Mouse (Mus musculus) heart, adult 2 months (tissue): ENCODE measurements around the gene Noc4l. TPM values are rescaled to one million over a fixed set of nuclear protein-coding genes. Genes with fewer than 3 reads are reported as not detected.

Experiments used
- DNase-seq, 2 experiments: peaks; one replicate each; pipeline ENCODE4 v3.0.0; 2021
- H3K27ac ChIP-seq: fragments of 200-600 bp; 2 replicates; pipeline ENCODE4 v1.8.1; 2022
- H3K27me3 ChIP-seq: fragments of 200-500 bp; 2 replicates; pipeline ENCODE4 v1.6.1; 2012; ENCODE audit warnings: mild to moderate bottlenecking, low read length, inconsistent platforms, mixed read lengths; ENCODE audit not compliant: control insufficient read depth, insufficient read depth
- H3K36me3 ChIP-seq: fragments of 200-500 bp; 2 replicates; pipeline ENCODE4 v1.6.1; 2012; ENCODE audit warnings: low read length, inconsistent platforms; ENCODE audit not compliant: control insufficient read depth, insufficient read depth
- H3K4me1 ChIP-seq: fragments of 200-500 bp; 2 replicates; pipeline ENCODE4 v1.6.1; 2011; ENCODE audit warnings: low read length; ENCODE audit not compliant: control insufficient read depth, insufficient read depth
- H3K4me3 ChIP-seq: fragments of 200-600 bp; 2 replicates; pipeline ENCODE4 v1.8.1; 2022
- H3K79me2 ChIP-seq: fragments of 200-500 bp; replicated peaks from 2 replicates; pipeline ENCODE4 v1.6.1; 2012; ENCODE audit warnings: mild to moderate bottlenecking, inconsistent platforms, low read length, moderate library complexity, mixed read lengths; ENCODE audit not compliant: control insufficient read depth, insufficient read depth
- H3K9ac ChIP-seq: fragments of 200-500 bp; 2 replicates; pipeline ENCODE4 v1.6.1; 2012; ENCODE audit warnings: low read depth, mild to moderate bottlenecking, control low read depth, inconsistent platforms, low read length, mixed read lengths
- CTCF ChIP-seq: fragments of 200-600 bp; IDR thresholded peaks from 2 replicates; pipeline ENCODE4 v1.8.1; 2022; ENCODE audit warnings: antibody characterized with exemption, mild to moderate bottlenecking, moderate library complexity
- EP300 ChIP-seq: fragments of 200-500 bp; IDR thresholded peaks from 2 replicates; pipeline ENCODE4 v1.6.1; 2011; ENCODE audit warnings: low read depth, low read length, control low read depth; ENCODE audit not compliant: insufficient read depth
- POLR2A ChIP-seq: fragments of 200-500 bp; IDR thresholded peaks from 2 replicates; pipeline ENCODE4 v1.6.1; 2011; ENCODE audit warnings: mild to moderate bottlenecking, low read depth, low read length, control low read depth; ENCODE audit not compliant: insufficient read depth
- WGBS: fragments of 180-500 bp; shearing (Covaris S2); methylation state at CpG from one replicate; pipeline ENCODE4 v1.1.7; 2018; 5-methylcytosine and 5-hydroxymethylcytosine counted together
- intact Hi-C: fragments of 180-260 bp; cut with DNase I; formaldehyde crosslinking; loops from one replicate; pipeline ENCODE4 v1.15.1; 2025
- polyA plus RNA-seq: library from polyadenylated mRNA; depleted of rRNA; stranded (reverse); fragments of >200 nt; gene quantifications from 2 replicates; pipeline ENCODE4 v1.2.3, GENCODE M21; 2012
- total RNA-seq, 2 experiments: library from RNA; stranded (reverse); gene quantifications; 2 replicates each; pipeline ENCODE4 v1.2.3; 2021

The Noc4l gene
- total and polyA plus RNA-seq, 3 experiments = 12.5 to 22.1 (median 14.5) TPM

DNA sequence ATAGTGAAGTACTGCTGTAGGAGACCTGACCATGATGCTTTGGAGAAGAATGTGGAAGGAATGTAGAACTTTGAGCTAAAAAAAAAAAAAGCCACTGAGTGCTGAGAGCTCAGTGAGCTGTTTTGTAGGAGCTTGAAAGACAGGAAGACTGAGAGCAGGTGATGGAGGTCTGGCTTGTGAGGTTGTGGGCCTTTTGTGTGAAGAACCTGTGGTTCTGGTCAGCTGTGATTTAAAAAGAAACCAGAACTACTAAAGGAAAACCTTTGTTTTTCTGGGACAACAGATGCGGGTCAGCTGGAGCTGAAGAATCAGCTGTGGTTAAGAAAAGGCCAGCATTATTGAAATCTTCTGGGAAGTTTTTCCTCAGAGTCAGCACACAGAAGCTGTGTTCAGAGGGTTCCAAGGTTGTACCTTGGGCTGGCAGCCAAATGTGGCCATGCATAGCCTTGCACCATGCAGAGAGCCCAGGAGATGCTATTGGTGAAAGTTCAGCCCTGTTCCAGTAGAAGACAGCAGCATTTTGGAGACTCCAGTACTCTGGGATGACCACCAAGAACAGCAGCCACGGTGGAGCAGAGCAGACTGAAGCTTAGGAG is 23.6 kb downstream of the Noc4l start:
- DNase-seq = no peak
- WGBS = 70% methylated on average over 2 of the region's 2 CpGs
- intact Hi-C loops = loop anchor here (10.0 kb wide), 1 partner anchor 295 kb away; no protein-coding TSS in a partner anchor
- no peaks in the 10 kb centered on the region for H3K36me3 ChIP-seq
- 0 out of 2 replicates have a peak, but pooled peaks cover 3% of the 10 kb centered on the region for H3K27me3 ChIP-seq
- H3K4me1 ChIP-seq = no peaks in the 10 kb centered on the region
- TF ChIP-seq EP300 (no peak), CTCF (no peak), POLR2A (no peak)
- no peaks in the 10 kb centered on the region for H3K79me2 ChIP-seq
- no peak overlapping the region for H3K4me3 ChIP-seq
- H3K27ac ChIP-seq = no peak overlapping the region
- H3K9ac ChIP-seq = no peak overlapping the region

DNA sequence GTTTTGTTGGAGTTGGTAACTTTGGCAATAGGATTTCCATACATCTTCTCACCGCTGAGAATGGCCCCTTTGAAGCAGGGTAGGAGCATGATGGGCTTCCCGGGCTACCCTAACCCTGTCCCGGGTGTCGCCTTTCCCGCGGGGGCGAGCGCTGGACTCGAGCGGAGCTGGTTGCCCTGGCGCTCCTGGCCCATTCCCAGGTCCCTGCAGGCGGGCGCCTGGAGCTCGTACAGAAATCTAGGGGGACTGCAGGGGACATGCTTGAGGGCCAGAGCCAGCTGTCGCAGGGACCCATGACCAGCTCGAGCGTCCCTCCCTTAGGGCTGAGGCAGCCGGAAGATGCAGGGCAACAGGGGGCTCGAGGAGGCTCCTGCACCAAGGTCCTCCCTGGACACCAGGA is 25.1 kb downstream of the Noc4l start:
- H3K27ac ChIP-seq = no peak overlapping the region
- no peaks in the 10 kb centered on the region for H3K36me3 ChIP-seq
- H3K4me1 ChIP-seq = no peaks in the 10 kb centered on the region
- no peaks in the 10 kb centered on the region for H3K79me2 ChIP-seq
- TF ChIP-seq POLR2A (no peak), CTCF (no peak), EP300 (no peak)
- DNase-seq = no peak
- intact Hi-C loops = no loop called here
- 0 out of 2 replicates have a peak, but pooled peaks cover 3% of the 10 kb centered on the region for H3K27me3 ChIP-seq
- 8% methylated on average over 19 of the region's 19 CpGs for WGBS
- no peak overlapping the region for H3K4me3 ChIP-seq
- no peak overlapping the region for H3K9ac ChIP-seq

DNA sequence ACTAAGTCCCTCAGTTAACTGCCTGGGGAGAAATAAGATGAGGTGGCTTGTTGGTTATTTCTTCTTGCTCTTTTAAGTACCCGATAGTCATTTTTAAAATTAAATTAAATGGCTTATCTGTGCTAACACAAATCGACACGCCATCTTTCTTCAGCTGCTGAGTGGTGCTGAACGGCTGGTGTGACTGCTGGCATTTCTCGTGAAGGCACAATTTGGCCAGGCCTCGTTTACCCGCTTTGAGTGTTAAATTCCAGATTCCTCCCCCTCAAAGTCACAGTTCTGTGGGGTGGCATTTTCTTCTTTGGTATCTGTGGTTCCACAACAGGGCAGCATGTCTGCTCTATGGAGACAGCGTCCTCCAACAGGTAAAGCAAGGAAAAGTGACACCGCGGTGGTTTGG is 25.9 kb downstream of the Noc4l start:
- H3K27ac ChIP-seq = no peak overlapping the region
- intact Hi-C loops = no loop called here
- TF ChIP-seq POLR2A (no peak), CTCF (no peak), EP300 (no peak)
- H3K79me2 ChIP-seq = no peaks in the 10 kb centered on the region
- H3K4me3 ChIP-seq = no peak overlapping the region
- no peak for DNase-seq
- no peaks in the 10 kb centered on the region for H3K36me3 ChIP-seq
- 0 out of 2 replicates have a peak, but pooled peaks cover 3% of the 10 kb centered on the region for H3K27me3 ChIP-seq
- no peaks in the 10 kb centered on the region for H3K4me1 ChIP-seq
- WGBS = 60% methylated on average over 10 of the region's 10 CpGs
- no peak overlapping the region for H3K9ac ChIP-seq

DNA sequence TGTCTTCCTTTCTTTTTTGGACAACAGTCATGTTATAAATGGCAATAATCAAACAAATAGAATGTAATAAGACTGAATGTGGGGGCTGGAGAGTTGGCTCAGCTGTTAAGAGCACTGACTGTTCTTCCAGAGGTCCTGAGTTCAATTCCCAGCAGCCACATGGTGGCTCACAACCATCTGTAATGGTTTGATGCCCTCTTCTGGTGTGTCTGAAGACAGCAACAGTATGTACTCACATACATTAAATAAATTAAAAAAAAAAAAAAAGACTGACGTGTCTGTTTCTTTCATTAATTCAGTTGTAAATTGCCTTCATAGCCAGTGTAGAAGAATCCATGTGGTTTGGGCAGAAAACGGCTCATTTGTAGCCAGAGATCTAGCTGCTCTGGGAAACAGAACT is 28.9 kb downstream of the Noc4l start:
- H3K79me2 ChIP-seq = no peaks in the 10 kb centered on the region
- no peak for DNase-seq
- no peak overlapping the region for H3K4me3 ChIP-seq
- intact Hi-C loops = no loop called here
- no peak overlapping the region for H3K9ac ChIP-seq
- 0 out of 2 replicates have a peak, but pooled peaks cover 3% of the 10 kb centered on the region for H3K27me3 ChIP-seq
- WGBS = 72% methylated on average over 2 of the region's 2 CpGs
- H3K4me1 ChIP-seq = no peaks in the 10 kb centered on the region
- no peak overlapping the region for H3K27ac ChIP-seq
- TF ChIP-seq POLR2A = no peak
- TF ChIP-seq EP300 = no peak
- TF ChIP-seq CTCF = no peak
- H3K36me3 ChIP-seq = no peaks in the 10 kb centered on the region

DNA sequence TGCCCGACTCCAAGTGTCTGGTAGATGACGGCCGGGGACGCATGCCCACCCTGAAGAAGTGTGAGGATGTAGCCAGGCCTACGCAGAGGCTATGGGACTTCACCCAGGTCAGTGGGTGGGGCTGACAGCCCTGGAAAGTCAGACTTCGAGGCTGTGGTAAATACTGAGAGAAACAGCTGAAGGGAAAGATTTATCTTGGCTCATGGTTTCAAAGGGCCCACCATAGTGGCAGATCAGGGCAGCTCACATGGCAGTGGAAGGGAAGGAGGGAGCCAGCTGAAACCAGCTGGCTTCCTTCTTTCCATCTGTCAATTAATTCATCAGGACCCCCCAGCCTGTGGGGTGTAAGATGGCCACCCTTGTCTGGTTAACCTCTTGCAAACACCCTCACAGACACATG is 34.0 kb downstream of the Noc4l start:
- Histone ChIP-seq H3K27ac (no peak overlapping the region), H3K27me3 (no peaks in the 10 kb centered on the region), H3K4me1 (no peaks in the 10 kb centered on the region), H3K36me3 (no peaks in the 10 kb centered on the region), H3K4me3 (no peak overlapping the region), H3K9ac (no peak overlapping the region), H3K79me2 (no peaks in the 10 kb centered on the region)
- intact Hi-C loops = no loop called here
- DNase-seq = no peak
- WGBS = 77% methylated on average over 6 of the region's 6 CpGs
- TF ChIP-seq EP300 = no peak
- no peak for TF ChIP-seq POLR2A
- no peak for TF ChIP-seq CTCF

DNA sequence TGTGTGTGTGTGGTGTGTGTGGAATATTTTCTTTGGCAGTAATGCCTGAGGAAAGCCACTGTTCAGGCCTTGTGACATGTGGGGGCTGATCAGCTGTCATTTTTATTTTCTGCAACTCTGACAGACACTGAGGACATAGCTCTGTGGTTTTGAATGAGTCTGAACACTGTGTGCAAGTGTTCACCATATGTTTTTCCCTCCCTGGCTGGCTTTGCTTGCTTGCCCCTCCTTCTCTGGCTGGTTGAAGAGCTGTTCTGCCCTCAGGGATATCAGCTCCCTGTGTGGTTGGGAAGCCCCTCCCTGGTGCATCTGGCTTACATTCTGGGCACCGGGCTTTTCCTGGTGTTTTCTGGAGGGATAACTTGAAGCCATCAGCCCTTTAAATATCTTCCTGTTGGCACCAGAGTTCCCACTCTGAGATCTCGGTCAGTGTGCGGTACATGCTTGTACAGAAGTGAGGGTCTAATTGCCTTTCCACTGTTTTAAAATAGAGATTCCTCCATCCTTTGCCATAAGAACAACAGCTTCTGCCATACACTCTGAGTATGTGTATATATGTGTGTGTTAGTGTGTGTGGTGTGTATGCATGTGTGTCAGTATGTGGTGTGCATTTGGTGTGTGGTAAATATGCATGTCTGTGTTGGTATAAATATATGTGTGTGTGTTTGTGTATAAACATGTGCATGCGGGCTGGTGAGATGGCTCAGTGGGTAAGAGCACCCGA is 41.6 kb downstream of the Noc4l start:
- Histone ChIP-seq H3K27me3 (no peaks in the 10 kb centered on the region; the same call in 1 of the 2 replicates), H3K27ac (no peak overlapping the region), H3K4me1 (no peaks in the 10 kb centered on the region), H3K9ac (no peak overlapping the region), H3K4me3 (no peak overlapping the region), H3K79me2 (no peaks in the 10 kb centered on the region), H3K36me3 (no peaks in the 10 kb centered on the region)
- 65% methylated on average over 5 of the region's 5 CpGs for WGBS
- TF ChIP-seq EP300 (no peak), CTCF (no peak), POLR2A (no peak)
- DNase-seq = no peak
- intact Hi-C loops = no loop called here
